Mouse (Mus musculus) left cerebral cortex, postnatal 10 days (tissue): ENCODE data around the gene Ebp. TPM values are rescaled to one million over a fixed set of nuclear protein-coding genes. Genes with fewer than 3 reads are reported as not detected.

Experiments
- DNase-seq, 2 experiments: peaks; one replicate each; pipeline ENCODE4 v3.0.0; 2021 to 2022; ENCODE audit warnings: low spot score in 2 of 2, mixed read lengths in 1 of 2; ENCODE audit errors: extremely low spot score in 1 of 2
- intact Hi-C: fragments of 180-260 bp; cut with DNase I; formaldehyde crosslinking; loops from one replicate; pipeline ENCODE4 v1.15.1; 2025
- total RNA-seq, 2 experiments: library from RNA; stranded (reverse); gene quantifications; 2 replicates each; pipeline ENCODE4 v1.2.3; 2021

Ebp gene
- 10 to 100 TPM; 27.5 to 29.8 TPM for total RNA-seq

GRCm38 (mm10) chrX:8193419-8193723 is at the start of gene Ebp:
Ebp (minus strand) TSS chrX:8193512.
- intact Hi-C loops: no loop called here
- peak in 1 of 2 experiments; percentile 16 for DNase-seq

GRCm38 (mm10) chrX:8238804-8239395 is 45.6 kb upstream of the Ebp start:
- DNase-seq: no peak
- intact Hi-C loops: no loop called here

GRCm38 (mm10) chrX:8236704-8237103 is 43.4 kb upstream of the Ebp start:
- DNase-seq: no peak
- intact Hi-C loops: no loop called here

DNA sequence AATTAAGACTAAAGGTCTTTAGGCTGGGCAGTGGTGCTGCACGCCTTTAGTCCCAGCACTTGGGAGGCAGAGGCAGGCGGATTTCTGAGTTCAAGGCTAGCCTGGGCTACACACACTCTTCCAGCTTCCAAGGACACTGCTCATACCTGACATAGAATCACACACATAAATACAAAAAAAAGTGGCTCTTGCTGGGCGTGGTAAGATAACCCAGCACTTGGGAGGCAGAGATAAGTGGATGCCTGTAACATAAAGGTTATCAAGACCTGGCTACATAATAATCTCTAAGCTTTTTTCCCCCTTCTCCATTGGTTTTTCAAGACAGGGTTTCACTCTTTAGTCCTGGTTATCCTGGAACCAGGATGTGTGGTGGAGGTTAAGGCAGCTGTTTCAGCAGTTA is 40.3 kb upstream of the Ebp start:
- intact Hi-C loops: no loop called here
- no peak for DNase-seq

DNA sequence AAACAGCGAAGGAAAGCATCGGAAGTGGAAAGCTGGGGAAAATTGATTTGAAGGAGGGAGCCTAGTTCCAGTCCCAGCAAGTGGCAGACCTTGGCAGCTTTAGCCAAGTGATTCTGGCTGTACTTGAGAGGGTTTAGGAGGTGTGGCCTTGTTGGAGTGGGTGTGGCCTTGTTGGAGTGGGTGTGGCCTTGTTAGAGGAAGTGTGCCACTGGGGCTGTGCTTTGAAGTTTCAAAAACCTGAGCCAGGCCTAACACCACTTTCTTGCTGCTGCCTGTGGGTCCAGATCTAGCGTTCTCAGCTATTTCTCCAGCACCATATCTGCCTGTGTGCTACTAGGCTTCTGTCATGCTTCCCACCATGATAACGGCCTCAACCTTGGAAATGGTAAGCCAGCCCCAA is 37.0 kb upstream of the Ebp start:
- DNase-seq: no peak
- intact Hi-C loops: no loop called here

DNA sequence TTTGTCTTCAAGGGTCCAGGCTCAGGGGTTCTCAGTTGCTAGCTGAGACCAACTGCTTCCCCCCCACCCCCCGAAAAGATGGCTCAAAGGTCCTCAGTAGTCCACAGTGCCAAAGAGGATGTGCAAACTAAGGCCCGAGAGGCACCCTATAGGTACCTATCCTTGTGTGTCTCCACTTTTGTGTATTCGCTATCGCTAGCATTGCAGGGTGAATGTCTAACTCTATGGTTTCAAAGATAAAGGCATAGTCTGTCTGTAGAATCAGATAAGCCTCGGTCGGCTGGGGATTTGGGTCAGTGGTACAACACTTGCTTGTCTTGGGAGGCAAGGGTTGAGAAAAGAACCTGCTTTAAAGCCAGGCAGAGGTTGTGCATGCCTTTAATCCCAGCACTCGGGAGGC is 30.2 kb upstream of the Ebp start:
- DNase-seq: no peak
- intact Hi-C loops: no loop called here

DNA sequence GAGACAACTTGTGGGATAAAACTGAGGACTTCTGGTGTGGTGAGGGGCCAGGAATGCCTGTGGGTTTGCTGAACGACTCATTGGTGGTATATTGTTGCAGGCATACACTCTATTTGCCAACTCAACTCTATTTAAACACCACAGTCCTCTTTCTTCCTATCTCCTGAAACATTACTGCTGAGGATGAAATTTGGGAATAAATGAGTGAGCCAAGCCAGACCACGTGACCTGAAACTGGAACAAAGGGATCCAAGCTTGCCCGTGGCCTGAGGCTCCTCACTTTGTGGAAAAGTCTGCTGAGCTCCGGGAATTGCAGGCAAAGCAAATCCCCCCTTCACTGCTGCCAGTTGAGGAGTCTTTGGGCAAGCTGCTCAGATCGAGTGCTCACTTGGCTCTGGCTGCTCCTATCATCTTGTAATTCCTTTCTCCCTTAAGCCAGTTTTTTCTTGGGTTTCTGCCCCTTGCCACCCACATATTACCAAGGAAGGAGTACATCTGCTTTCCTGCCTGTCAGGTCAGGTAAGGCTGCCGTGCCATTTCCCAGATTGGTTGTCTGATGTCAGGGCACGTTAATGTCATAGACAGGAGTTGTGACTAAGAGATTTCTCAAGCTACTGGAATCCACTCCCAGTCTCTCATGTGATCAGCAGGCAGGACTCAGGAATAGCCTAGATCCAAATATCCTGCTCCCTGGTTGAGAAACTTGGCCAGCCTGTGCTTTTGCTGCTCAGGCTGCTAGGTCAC is 29.5 kb upstream of the Ebp start:
- intact Hi-C loops: no loop called here
- peak in 1 of 2 experiments; percentile 11 for DNase-seq

GRCm38 (mm10) chrX:8222296-8222677 is 29.0 kb upstream of the Ebp start:
- DNase-seq: peak in 1 of 2 experiments; percentile 24
- intact Hi-C loops: no loop called here

DNA sequence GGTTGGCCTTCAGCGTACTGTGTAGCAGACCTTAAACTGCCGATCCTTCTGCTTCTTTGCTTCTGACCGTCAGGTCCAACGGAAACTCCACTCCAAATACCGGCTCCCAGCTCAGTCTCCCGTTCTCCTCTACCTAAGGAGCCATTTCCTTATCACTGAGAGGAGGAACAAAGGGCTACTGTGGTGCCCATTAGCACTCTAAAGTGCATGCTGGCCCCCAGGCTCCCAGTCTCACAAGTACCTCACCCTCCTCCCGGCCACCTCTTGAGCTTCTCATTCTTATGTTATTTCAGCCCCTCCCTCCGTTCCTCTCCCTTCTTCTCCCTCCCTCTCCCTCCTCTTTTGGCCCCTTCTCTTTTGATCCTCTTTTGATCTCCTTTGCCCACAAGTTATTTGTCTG is 26.3 kb upstream of the Ebp start:
- intact Hi-C loops: no loop called here

DNA sequence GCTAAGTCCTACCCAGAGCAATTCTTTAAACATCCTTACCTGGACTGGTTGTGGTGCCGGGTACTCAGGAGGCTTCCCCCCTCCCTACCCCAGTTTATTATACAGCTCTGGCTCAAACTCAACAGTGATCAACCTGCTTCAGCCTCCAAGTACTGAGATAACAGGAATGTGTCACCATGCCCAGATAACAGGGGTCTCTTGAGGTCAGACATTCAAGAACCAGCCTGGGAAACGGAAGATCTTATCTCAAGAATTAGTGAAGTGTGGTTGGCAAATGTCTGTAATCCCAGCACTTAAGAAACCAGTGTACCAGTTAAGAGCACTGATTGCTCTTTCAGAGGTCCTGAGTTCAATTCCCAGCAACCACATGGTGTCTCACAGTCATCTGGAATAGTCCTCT is 24.8 kb upstream of the Ebp start:
- intact Hi-C loops: no loop called here

More for the DNA sequence above, 26.3 kb upstream of the Ebp start:
- DNase-seq: no peak

DNA sequence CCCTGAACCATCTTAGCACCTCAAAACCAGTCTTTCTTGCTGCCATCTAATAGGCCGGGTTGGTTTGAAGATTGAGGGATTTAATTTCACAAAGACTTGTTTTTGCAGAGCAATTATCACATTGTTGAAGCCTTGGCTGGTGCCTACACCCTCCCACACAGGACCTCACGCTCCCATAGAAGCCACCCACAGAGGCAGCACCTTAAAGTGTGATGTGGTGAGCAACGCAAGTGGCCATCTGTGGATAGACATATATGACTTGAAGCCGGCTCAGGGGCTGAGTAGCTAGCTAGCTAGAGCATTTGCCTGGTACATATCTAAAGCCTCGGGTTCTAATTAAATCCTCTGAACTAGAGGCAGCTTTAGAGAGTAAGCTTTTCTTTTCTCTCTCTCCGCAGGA is 24.1 kb upstream of the Ebp start:
- DNase-seq: no peak
- intact Hi-C loops: no loop called here

More for the DNA sequence above, 24.8 kb upstream of the Ebp start:
- no peak for DNase-seq

GRCm38 (mm10) chrX:8211490-8212207 is 18.3 kb upstream of the Ebp start:
- no peak for DNase-seq
- intact Hi-C loops: no loop called here

DNA sequence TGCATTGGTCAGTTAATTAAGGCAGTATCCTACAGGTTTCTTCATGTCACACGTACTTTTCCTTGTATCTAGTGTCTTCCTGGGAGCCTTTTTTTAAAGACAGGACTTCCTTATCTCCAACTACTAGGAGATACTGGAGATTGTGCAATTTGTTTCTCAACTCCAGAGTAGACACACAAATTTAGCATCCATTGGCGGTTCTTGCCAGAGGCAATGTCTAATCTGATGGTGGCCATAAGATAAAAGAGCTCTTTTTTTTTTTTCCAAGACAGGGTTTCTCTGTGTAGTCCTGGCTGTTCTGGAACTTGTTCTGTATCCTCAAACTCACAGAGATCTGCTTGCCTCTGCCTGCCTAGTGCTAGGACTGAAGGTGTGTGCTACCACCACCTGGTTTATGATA is 16.4 kb upstream of the Ebp start:
- intact Hi-C loops: loop anchor here (5.0 kb wide), 1 partner anchor 38 kb away; no protein-coding TSS in a partner anchor
- no peak for DNase-seq

- no peak for DNase-seq
- intact Hi-C loops: loop anchor here (5.0 kb wide), 1 partner anchor 40 kb away; no protein-coding TSS in a partner anchor
Observed at GRCm38 (mm10) chrX:8207224-8207623, 13.9 kb upstream of the Ebp start.

DNA sequence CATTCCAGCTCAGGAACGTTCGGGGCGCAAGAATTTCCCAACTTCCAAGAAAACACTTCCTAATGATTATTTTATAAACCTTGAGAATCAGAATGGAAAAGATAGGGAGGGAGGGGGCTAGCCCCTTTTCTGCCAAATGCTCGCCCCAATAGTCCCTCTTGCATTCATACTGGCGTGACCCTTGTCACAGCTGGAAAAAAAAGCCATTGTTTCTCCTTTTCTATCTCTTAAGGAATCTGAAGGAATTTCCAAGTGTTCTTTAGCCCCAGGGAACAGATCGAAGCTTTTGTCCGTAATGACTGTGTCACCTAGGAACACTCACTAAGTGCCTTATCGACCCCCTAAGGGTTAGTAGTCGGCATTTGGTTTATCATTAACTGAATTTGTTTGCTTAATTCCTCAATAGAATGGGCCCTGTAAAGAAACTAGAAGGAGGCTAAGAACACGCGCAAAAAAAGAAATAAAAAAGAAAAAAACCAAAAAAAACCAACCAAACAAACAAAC is 13.4 kb upstream of the Ebp start:
- intact Hi-C loops: loop anchor here (5.0 kb wide), 1 partner anchor 41 kb away; no protein-coding TSS in a partner anchor
- DNase-seq: no peak

GRCm38 (mm10) chrX:8206015-8206693 is 12.8 kb upstream of the Ebp start, which contains the start of gene Porcn:
Porcn (minus strand) TSS chrX:8206525.
- DNase-seq: peak; percentile 75 to 91
- intact Hi-C loops: loop anchor here (5.0 kb wide), 1 partner anchor 41 kb away; no protein-coding TSS in a partner anchor

GRCm38 (mm10) chrX:8205551-8205950 is 12.2 kb upstream of the Ebp start:
- no peak for DNase-seq
- intact Hi-C loops: loop anchor here (5.0 kb wide), 1 partner anchor 42 kb away; no protein-coding TSS in a partner anchor

DNA sequence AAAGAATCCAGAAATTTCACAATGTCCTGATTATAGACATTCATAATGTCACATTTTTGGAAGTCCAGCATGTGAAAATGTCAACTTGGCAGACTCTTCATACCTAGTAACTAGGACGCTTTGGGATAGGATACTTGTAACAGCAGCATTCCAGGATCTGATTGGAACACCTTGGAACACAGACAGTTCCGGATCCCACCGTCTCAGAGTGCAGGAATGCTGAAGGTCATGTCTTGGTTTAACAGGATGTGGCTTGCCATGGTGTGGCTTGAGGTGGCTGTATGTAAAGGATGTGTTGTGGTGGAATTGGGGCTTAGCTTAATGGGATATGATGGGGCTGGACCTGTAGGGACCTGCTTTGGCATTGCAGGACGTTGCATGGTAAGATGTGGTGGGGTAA is 11.8 kb upstream of the Ebp start:
- intact Hi-C loops: loop anchor here (5.0 kb wide), 1 partner anchor 42 kb away; no protein-coding TSS in a partner anchor
- no peak for DNase-seq

DNA sequence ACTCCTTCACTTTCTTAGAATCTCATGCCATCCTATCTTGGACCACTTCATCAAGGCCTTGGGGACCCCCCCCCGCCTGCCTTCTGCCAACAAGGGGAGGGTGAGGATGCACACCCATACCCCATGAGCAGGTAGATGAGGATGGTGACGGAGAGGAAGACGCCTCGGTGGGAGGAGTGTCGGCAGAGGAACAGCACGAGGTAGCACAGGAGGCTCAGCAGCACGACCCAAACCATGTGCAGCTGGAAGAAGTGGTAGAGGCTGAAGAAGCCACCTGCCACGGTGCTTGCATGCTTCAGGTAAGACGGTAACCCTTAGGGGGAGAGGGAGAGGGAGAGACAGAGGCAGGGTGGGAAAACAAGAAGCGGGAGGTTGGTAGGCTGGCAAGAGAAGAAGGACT is 10.8 kb upstream of the Ebp start:
- no peak for DNase-seq
- intact Hi-C loops: no loop called here
